Mouse (Mus musculus) embryo, embryonic 9.5 days (tissue): ENCODE data around the gene Rhbdl1.

Source experiments
- DNase-seq: peaks from one replicate; pipeline ENCODE4 v3.0.0-alpha.2; 2017; ENCODE audit errors: extremely low spot score

Rhbdl1 gene

DNA sequence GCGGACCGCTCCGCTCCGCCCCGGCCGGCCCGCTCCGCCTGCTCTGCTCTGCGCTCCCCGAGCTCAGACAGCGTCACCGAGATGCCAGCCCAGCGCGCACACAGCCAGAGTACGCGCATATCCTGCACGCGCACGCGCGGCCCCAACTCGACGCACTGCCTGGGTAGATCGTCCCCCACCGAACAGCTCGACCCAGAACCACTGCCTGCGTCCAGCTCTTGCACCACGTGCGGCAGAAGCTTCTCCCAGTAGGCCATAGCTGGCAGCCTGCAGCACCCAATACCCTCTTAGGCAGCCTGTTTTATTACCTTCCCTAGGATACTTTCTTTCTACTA lies at the start of gene Rhbdl1:
TSS of gene Rhbdl1 (minus strand) at position 220 of the 335 bp plus-strand sequence.
- DNase-seq: peak; percentile 75

DNA sequence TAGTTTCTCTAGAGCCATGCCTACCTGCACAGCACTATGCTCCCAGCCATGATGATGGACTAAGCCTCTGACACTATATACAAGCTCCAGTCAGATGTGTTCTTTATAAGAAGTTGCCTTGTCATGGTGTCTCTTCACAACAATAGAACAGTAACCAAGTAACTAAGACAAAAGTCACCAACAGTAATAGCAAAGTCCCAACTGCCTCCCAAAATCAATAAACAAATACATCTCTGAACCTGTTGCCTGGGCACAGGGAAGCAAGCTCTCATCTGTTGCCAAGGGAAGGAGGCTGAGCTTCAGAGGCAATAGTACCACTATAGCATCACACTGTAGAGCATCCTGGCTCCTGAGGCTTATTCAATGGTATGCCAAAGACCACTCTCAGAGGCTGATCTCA lies 49.7 kb upstream of the Rhbdl1 start:
- no peak for DNase-seq

DNA sequence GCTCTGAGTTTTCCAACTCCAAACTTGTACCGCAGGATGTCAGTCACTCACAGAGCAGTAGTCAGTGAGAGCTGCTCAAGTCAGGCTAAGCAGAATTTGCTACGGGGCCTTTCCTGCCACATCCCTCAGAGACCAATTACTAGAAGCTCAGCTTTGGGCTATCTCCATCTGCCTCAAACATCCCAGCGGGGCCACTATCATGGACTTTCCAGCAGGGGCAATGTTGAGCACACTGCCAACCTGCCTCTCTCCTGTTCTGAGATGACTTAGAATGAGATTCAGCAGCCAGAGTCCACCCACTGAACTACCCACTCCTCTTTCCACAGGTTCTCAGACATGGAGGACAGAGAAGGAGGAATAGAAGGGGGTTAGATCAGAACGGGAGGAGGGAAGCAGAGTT lies 48.5 kb upstream of the Rhbdl1 start:
- DNase-seq: no peak

DNA sequence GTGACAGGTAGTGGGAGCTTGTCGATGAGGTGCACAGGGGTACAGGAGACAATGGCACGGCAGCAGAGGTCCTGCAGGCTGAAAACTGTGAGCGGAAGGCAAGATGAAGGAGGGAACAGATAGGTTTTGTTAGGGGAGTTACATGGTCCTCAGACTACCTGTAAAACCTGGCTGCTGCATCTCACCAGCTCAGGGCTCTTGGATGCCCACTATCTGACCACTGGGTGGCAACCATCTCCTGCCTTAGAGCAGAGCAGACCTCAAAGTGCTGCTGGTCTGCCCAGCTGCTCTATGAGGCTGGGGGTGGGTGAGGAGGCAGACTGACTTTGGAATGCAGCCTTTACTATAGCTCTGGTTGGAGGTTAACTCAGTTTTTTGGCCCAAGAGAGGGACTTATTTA lies 46.7 kb upstream of the Rhbdl1 start:
- DNase-seq: no peak

DNA sequence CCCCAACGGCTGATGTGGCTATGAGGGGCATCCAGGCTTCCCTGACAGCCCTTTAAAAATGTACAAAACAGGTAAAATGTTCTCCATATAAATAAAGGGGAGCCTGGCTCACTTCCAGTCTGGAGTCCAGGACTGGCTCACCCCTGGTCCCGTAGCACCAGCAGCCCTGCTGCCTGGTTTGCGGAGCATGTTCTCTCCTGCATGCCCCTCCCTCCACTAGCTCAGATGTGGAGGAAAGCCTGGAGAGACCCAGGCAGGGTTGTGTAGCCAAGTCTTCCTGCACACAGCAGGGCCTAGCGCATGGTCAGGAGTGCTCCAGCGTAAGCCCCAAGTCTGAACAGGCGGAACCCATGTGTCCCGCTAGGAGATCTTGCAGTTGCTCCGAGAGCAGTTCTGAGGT lies 46.2 kb upstream of the Rhbdl1 start:
- DNase-seq: no peak

DNA sequence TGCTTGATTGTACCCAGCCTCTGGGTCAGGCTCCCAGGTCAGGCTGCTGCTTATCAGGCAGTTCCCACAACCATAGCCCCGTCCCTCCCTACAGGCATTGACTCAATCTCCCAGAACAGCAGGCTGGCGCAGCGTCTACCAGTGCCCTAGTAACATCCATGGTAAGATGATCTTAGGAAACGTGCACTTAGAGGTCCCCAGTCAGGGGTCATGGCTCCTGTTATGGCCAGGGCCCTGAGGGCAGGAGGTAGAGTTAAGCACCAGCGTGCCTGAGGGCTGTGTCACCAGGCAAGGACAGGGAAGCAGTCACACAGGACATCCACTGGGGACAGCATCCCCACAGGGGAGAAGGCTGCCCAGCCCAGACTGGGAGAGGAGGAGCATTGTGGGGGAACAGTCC lies 45.2 kb upstream of the Rhbdl1 start:
- DNase-seq: peak; percentile 47

DNA sequence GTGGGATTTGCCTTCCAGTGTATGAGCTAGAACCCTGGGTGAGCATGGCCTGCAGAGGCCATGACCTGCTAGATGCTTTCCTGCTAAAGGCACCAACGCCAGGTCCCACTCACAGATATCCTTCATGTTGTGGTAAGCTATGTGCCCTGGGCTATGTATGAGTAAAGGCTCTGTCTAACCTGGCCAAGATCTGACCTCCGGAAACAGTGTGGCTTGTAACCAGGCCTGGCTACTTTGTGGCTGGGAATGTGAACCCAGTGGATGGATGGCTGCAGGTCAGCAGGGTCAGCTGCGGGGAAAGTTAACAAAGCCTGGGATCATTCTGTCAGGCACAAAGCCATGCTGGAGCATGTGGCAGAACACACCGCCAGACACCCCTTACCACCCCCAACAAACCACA lies 44.6 kb upstream of the Rhbdl1 start:
- peak; percentile 83 for DNase-seq

DNA sequence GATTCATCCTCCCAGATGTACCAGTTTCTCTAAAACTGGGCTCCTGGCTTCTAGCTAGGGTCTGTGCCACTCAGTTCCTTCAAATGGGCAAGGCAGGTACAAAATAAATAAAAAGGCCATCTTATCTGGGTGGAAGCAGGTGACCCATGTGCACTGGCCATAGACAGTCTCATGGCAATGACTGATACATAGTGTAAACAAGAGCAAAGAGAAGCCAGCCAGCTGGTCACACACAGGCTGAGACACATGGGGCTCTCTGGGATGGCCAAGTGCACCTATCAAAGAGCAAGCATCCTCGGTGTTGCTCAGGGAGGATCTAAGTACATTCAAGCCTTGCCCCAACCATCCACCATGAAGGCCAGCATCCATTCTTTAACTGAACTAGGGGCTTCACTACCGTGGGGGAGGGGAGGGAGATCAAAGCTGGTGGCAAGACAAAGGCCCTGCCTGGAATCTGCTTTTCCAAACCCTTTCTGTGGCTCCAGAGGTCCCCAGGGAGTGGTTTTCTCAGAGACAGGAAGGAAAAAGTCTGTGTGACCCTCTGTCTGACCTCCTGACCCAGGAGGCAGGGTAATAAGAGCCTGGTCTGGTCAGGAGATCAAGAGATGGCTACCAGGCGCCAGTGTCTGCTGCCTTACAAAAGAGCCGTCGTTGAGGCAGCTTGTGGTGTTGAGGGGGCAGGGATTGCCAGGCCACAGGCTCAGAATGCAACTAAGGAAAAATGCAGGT lies 44.0 kb upstream of the Rhbdl1 start:
- peak; percentile 94 for DNase-seq

DNA sequence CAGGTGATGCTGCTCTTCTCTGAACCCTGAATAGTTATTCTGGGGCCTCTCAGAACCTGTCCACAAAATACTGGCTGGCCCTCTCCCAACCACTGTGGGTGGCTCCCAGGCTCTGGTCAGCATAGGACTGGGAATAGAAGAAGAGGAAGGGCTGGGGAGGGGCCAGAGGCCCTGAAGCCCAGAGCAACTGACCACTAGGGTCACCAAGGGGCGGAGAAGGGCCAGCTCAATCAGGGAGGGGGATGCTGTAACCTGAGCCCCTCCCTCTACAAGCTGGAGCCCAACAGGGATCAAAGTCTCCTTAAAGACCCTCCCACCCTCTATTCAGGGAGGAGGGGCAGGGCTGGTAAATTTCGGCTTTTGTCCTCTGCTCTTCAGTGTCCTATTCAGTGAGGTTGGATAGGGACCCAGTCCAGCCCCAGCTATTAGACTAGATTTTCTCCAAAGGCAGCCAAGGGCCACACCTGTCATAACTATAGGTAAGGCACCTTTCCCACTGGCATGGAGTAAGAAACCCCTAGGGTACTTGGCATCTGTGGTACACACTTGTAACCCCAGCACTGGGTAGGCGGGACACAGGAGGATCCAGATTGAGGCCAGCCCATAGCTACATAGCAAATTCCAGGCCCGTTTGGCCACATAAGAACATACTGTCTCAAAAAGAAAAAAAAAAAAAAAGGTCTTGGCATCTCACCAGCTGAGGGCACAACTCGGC lies 43.3 kb upstream of the Rhbdl1 start, which contains the start of gene Wfikkn1:
TSS of gene Wfikkn1 (minus strand) at position 663 of the 715 bp plus-strand sequence.
- DNase-seq: peak; percentile 88

DNA sequence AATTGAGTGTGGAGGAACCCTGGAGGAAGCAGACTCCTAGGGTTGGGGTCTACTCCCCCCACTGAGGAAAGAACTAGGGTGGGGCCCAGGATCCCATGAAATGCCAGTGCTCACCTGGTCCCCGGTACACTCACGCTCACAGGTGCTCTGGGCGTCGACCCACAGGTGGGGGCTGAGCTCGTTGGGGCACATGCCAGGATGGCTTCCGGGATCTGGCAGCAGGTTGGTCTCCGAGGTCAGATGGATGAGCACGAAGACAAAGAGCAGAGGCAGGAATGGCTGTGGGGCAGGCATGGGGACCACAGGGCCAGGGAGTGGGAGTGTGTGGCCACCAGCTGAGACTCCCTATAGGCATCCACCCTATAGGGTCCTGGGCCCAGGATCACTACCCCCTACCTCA lies 42.7 kb upstream of the Rhbdl1 start:
- DNase-seq: no peak

DNA sequence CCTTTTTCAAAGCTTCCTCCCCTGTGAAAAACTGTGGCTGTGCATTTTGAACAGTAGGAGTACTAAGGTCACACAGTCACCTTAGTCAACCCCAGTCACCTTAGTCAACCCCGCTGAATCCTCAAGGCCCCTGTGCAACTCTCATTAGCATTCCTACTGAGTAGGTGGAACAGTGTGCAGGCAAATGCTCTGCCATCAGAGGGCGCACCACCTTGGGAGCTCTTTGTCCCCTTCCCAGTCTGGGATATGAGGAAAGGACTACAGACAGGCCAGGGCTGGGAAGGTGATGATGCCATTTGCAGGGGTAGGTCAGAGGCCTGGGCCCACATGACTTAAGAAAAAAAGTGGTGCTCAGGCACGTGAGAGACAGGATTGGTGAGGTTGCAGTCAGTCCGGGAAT lies 42.2 kb upstream of the Rhbdl1 start:
- peak; percentile 50 for DNase-seq

DNA sequence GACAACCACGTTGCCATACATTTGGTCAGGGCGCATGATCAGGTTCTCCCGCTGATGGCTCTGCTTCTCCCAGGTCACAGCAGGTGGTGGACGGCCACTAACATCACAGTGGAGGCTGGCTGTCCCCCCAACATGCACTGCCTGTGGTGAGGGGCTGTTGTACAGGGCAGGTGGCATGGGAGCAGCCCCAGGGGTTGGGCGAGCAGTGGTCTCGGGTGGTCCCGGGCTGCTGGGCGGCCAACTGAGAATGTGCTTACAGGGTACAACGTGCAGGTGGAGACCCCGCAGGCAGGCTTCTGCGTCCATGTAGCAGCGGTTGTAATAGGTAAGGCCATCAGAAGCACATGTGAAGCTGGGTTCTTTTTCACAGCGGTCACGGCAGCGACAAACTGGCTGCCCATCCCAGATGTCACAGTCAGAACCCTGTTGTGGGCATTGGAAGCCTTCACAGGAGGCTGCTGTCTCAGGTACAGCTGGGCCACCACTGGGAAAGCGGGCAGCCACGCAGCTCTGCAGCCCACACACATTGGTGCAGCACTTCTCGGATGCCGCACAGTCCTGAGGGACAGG lies 41.6 kb upstream of the Rhbdl1 start:
- DNase-seq: no peak

DNA sequence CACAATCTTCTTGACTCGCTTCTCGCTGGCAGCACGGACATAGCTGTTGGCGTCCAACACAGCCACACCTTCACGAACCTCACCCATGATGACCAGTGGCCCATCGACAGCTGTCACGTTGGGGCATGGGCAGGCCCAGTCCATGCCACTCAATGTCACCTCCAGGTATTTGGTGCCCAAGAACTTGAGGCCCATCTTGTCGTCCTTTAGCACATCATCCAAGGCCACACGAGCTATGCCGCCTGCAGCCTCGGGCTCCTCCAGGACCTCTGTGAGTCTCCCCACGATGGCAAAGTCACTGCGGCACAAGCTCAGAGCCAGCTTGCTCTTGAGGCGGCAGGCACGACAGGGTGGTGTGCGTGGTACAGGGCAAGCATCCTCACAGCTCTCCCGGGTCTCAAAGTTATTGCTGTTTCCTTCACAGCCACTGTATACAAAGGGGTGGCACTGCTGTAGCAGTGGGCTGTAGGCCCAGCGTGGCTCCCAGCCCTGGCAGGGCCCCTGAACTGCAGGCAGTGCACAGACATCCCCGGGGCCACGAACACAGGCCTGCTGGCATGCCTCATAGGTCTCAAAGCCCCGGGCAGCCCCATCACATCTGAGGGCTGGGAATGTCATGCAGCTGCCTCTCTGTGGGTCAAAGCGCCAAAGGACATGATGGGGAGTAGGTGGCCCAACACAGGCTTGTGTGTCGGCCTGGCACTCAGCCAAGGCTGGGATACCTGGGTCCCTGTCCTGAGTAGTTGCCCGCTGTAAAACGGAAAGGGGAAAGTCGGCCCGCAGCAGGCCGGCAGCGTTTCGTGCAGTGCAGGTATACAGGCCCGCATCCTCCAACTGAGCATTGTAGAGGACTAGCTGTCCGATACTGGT lies 40.9 kb upstream of the Rhbdl1 start:
- DNase-seq: no peak

DNA sequence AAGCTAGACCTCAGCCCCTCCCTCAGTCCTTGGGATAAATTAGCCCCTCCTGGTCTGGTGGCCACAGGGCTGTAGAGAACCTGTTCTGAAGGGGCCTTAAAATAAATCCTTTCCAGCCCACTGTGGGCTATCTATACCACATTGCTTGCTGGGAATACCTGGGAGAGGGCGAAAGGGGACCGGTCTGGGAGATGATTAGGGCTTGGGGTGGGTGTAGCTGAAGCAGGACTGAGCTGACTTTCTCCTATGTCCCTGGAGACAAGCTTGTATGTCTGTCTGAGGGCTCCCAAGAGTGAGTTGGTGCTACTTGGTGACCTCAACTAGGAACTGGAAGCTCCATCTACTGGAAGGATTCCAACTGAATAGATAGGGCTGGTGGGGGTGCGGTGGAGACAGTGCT lies 39.9 kb upstream of the Rhbdl1 start:
- no peak for DNase-seq

DNA sequence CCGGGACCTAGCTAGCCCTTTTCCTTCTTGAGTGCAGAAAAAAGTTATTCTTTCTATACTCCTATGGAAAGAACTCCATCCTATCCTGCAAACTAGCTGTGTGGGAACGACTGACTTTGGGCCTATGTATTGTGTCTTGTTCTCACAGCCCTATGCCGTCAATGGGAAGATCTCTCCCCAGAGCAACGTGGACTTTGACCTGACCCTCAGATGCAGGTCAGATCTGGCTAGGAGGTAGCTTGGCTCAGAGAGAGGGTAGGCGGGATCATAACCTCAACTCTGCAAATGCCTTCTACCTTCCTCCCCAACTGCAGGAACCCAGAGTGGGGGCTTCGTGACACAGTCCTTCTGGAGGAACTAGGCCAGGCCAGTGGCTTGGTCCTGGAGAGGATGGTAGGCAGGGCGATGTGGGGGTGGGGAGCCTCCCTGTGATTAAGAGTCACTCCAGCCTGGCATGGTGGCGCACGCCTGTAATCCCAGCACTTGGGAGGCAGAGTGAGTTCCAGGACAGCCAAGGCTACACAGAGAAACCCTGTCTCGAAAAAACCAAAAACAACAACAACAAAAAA lies 39.3 kb upstream of the Rhbdl1 start:
- no peak for DNase-seq

DNA sequence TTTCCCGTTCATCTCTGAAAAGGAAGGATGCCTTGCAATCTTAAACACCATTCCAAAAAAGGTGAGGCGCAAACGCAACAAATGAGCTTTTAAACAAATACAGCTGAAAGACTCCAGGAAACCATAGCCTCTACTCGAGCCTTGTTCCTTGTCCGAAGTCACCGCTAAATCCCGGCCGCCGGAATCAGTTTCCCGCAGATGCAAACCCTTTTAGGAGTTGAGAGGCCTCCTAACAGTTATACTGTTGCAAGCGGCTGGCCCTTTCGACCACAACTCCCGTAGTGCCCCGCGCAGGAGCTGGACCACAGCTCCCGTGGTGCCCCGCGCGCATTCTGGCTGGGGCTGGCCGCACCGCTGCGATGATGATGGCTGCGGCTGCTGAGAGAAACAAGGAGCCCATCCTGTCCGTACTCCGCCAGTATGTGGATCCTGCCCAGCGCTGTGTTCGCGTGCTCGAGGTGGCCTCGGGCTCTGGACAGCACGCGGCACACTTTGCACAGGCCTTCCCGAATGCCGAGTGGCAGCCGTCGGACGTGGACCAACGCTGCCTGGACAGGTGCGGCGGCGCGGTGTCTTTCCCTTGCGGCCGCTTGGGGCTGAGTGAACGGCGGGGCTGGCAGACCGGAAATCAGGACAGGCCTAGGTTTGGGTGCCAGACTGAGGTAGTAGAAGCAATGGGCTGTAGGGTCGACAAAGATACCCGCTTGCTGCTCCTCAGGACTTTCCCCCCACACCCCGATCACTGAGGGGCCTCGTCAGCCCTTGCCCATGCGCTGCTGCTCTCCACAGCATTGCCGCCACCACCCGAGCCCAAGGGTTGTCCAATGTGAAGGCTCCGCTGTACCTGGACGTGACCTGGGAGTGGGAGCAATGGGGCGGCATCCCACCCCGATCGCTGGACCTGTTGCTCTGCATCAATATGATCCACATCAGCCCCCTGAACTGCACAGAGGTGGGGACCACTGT lies 38.4 kb upstream of the Rhbdl1 start:
- DNase-seq: peak; percentile 90

DNA sequence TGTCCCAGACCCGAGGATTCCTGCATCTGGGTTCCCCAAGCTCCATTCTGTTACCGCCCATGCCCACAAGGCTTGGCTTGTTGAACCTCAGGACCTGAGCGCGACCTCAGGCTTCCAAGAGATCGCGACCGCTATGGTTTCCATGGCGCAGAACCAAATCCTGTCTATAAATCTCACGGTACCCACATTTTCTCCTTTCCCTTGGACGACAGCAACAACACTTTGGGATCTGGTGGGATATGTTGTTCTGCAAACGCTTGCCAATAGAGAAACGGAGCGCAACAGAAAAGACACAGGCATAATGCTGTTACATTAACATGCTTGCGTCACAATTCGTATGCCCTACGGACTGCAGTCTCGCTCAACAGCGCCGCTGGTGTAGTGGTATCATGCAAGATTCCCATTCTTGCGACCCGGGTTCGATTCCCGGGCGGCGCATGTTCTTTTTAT lies 37.7 kb upstream of the Rhbdl1 start, which contains the start of gene Mettl26:
TSS of gene Mettl26 (plus strand) at position 354 of the 450 bp plus-strand sequence.
- DNase-seq: peak; percentile 95

DNA sequence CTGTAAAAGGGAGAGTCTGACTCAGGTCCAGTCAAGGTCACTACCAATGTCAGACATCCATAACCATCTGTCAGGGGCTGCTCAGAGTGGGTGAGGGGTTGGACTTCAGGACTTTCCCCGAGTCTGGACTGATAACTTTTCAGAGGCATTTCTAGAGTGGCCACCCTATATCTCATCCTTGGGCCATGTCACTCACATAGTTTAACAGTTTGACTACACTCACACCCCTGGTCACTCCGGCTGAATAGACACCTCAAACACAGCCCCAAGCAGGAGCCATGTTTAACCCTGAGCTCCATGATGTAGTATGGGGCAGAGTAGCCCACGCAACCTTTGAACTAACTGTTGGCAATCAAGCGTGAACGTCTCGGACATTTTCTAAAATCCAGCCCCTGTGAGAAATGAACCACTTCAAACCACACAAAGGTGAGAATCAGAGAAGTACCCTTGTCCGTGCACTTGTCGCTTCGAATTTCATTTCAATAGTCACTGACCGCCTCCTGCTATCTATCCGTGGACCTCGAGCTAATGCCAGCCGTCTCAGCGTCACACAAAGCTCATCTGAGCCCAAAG lies 37.1 kb upstream of the Rhbdl1 start:
- DNase-seq: no peak

DNA sequence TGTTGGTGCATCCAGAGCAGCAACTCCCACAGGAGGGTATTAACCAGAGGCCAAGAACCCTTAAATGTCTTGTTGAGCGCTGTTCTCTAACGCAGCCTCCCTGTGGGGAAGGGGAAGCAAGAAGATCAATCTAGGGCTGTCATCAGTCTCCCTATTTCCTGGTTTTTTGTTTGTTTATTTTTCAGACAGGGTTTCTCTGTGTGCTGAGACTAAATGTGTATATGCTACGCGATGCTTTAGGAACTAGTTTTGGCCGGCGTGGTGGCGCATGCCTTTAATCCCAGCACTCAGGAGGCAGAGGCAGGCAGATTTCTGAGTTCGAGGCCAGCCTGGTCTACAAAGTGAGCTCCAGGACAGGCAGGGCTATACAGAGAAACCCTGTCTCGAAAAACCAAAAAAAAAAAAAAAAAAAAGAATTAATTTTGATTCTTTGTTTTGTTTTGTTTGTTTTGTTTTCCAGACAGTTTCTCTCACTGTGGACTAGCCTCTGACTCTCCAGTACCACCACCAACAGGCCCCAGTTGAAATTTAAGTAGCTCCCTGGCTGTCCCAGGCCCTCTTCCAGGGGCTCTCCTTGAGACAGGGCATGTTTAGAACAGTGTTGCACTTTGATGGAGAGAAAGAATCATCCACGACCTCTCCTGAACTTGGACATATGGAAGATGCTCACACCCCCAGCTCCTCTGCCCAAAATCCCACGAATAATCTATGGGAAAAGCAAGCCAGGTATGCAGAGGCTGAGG lies 36.5 kb upstream of the Rhbdl1 start:
- no peak for DNase-seq
